Mouse (Mus musculus) retina, postnatal 7 days (tissue): ENCODE results near the gene Pdgfb.

Source experiments
- DNase-seq: peaks from one replicate; pipeline ENCODE4 v3.0.0-alpha.2; 2012; ENCODE audit warnings: low read depth, low spot score

The Pdgfb gene

DNA sequence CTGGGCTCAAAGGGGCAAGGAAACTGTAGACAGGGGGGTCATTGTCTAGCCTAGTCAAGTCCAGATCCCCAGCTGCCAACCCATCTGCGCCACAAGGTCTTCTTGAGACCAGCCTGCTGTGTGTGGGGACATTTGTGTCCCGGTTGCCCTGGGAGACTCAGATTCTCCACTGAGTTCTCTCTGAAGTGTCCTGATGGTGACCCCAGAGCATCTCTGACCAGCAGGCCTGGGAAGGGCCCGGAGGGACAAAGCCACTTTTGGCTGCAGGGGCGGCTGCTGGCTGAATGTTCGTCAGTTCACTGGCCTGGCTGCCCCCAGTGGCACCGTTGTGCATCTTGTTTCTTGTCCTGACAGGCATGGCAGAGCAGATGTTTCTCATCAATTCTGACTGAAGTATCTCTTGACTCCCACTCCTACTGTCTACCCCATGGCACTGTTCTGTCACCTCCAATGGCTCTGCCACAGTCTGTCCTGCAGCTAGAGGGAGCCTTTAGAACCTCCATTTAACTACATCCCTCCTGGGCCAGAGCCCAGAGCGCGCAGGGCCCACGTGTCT is 53.3 kb downstream of the Pdgfb start:
- no peak for DNase-seq

DNA sequence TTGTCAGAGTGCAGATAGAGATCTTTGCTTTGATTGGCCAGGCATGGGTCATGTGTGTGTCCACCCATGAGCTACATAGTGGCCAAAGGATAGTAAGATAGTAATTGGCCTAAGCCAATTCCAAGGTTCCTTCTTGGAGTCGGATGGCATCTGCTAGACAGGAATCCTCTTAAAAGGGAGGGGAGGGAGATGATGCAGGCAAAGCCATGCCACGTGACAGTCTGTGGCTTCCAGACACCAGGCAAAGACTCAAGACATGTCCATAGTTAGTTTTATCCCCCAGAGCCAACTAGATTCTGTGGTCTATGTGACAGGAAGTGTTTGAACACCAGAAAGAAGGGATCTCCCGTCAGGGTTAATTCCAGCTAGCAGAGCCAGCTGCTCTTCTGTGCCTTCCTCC is 56.4 kb downstream of the Pdgfb start:
- DNase-seq: peak; percentile 66

DNA sequence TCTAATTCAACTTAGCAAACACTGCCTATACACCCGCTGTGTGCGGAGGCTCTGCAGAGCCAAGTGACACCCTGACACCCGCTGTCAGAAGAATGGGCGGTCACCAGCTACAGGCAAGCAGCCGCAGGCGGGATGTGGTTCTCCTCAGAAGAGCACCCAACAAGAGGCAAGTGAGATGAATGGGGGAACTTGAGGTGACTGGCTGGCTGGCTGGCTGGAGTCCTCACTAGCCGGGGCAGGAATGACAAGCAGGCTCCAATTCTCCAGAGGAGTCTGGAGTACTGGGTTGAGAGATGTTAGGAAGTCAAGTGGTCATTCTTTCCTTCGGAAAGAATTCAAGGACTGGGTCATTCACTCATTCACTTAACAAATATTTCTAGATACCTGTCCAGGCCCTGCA is 58.2 kb downstream of the Pdgfb start:
- no peak for DNase-seq

DNA sequence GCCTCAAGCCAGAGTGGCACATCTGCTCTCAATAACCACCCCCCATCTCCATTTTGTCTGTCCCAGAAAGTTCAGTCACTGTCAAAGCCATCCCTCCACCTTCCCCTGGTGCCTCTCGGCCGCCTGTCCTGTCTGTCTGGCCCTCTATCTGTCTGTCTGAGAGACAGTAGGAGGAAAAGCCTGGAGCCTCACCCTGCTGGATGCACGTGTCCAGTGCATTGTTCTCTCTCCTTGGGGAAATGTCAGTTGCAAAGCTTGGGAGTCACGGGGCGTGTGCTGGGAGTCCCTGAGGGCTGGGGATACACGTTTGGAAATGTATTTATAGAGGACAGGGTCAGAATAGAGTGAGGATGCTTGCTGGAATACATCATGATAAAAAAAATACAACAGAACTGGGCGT is 61.3 kb downstream of the Pdgfb start:
- no peak for DNase-seq

DNA sequence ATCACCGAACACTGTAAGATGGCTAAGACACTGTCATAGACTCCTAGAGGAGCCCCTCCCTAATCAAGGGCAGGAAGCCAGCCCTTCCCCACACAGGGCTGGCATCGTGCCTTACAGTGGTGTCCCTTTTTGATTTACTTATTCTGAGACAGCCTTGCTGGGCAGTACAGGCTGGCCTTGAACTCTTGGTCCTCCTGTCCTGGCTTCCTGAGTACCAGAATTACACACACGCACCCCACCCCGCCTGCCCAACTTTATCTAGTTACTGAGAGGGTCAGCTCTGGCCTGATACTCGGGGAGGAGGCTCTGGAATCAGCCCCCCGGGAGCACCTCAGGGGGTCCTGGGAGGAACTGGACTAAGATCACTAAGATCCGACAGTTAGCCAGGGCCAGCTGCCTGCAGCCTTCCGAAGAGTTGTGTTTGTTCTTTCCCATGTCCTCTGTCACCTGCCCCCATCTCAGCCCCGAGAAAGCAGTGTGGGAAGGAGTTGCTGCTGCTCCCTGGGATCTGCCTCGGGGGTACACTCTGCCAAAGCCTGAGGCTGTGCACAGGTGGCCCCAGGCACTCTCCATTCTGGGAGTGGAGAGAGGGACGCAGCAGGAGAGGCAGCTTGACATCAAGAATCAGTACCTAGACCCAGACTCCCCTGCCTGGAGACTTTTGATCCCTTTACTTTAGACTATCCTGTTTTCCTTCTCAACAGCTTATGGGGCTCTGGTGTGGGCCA is 62.1 kb downstream of the Pdgfb start:
- no peak for DNase-seq

DNA sequence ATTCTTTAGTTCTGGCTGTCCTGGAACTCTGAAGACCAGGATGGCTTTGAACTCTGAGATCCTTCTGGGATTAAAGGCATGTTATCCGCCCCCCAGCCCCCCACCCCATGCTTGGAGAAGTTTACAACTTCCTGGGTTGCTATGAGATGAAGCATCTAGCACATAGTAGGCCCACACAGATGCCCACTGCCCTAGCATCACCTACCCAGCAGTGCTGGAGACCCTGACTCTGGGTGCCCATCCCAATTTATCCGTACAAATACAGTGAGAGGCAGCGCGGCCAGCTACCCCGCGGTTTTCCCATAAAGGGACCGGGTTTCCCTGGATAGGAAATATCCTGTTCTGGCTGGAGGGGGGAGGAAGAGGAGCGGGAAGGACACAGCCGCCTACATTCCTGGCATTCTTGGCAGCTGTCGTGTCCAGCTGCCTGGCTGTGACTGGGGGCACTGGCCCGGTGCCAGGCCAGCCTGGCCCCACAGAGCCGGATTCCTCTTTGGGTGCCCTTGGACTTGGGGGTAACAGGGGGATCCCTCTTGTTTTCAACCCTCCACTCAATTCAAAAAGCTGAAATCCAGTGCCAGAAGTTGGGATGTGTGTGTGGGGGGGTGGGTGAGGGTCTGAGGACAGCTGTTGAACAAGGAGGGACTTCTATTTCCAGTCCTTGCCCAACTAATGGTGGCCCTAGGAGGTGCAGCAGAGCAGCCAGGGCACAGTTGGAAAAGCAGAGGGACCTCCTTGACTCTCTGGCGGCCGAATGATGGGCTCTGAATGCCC is 62.9 kb downstream of the Pdgfb start:
- DNase-seq: no peak

DNA sequence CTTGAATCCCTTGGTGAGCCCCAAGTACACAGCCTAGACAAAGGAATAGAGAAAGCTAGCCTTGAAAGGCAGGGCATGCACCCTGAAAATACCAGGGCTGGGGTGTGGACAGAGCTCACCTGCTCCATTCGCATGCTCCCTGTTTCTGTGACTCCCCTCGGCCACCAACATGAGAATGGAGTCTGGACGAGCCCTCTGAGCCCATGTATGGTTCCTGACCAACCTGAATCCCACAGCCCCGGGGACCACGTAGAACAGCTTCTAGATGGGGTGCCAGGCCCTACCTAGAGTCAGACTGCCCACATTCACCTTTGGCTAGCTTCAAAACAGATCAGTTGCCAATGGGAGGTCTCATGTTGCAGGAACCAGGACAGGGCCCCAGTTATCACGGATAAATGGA is 63.6 kb downstream of the Pdgfb start:
- DNase-seq: no peak

DNA sequence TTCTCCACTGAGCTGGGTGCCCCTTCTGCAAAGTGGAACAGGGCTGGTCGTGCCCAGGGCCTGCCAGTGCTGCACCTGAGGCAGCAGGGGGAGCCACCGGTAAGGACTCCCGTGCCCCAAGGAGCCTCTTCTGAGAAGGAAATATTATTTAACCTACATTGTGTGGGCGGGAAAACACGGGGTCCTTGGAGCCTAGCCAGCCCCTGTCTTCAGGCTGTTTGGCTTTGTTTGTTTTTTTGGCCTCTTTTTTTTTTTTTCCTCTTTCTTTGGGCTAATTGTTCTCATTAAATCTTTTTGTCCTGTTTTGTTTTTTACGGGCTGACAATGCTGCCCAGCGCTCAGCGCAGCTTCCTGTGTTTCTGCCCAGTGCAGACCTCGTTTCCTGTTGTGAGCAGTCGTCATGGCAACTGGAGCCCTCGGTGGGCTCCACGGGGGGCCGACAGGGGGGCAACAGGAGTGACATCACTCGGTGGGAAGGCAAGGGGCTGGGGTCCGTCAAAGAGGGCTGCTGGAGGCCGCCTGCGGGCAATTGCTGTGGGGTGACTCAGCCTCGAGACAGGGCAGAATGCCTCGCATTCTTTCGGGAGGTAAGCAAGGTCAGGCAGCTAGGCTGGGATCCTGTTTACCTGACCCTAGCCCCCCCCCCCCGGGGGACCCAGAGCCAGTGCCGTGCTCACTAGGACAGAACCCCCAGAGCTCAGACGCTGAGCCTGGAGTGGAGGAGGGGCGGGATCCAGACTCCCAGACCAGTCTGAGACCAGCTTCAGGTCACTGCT is 64.3 kb downstream of the Pdgfb start:
- DNase-seq: no peak

DNA sequence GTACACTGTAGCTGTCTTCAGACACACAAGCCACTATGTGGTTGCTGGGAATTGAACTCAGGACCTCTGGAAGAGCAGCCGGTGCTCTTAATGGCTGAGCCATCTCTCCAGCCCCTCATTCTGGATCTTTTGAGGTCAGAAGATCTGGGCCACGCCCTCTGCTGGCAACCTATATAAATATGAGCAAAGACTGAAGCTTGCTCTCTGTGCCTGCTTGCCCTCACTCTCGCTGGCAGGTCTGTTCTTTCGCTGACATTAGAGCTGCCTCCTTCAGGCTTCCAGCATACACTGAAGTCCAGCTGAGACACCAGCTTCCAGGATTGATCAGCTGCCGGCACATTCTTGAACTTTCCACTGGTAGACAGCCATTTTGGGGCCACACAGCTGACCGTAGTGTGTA is 67.1 kb downstream of the Pdgfb start:
- no peak for DNase-seq

DNA sequence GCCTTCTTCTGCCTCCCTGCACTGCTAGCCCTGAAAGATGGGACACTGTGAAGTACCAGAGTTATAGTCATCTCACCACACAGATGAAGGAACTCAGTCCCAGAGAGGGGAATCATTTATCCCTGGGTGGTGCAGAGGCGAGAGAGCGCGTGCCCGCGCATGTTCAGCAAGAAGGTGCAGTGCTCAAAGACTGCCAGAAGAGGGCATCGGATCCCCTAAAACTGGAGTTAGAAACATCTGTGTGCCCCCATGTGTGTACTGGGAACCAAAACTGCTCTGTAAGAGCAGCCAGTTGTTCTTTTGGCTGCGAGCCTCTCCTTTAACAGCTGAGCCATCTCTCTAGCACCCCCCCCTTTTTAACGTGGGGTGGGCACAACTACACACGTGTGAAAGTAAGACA is 68.0 kb downstream of the Pdgfb start:
- DNase-seq: no peak

DNA sequence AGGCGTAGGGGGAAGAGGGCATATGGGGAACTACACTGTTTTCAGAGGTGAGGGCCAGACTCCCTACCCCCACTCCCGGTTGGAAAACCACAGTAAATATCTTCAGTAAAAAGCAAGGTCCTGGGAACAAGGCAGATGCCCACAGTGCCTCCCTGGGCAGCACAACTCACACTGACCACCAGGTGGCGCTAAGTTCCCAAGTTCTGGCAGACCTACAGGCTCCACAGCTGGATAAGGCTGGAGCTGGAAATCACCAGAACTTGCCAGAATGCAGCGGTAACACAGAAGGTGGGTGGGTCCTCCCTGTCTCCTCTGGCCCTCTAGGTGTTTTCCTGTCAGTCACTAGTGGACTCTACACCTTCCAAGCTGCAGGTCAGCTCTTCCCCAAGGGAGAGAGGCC is 68.8 kb downstream of the Pdgfb start:
- peak; percentile 83 for DNase-seq
